Mouse (Mus musculus) heart, embryonic 12.5 days (tissue): ENCODE data around the gene Krt72. TPM values are rescaled to one million over a fixed set of nuclear protein-coding genes. Genes with fewer than 3 reads are reported as not detected.

Experiments
- ATAC-seq: fragments of 200-750 bp; cut with Nextera tagmentation; 2 replicates; pipeline ENCODE4 v1.8.0; 2017; ENCODE audit warnings: moderate TSS enrichment, moderate library complexity; ENCODE audit not compliant: insufficient number of reproducible peaks, low FRiP score
- H3K27ac ChIP-seq: fragments of 300-500 bp; sonication (generic); 2 replicates; pipeline ENCODE4 v1.5.1; 2016; ENCODE audit warnings: mild to moderate bottlenecking, moderate library complexity; ENCODE audit not compliant: poor library complexity, severe bottlenecking
- H3K27me3 ChIP-seq: fragments of 300-500 bp; sonication (generic); replicated peaks from 2 replicates; pipeline ENCODE4 v1.6.1; 2016; ENCODE audit warnings: mild to moderate bottlenecking, moderate library complexity
- H3K36me3 ChIP-seq: fragments of 300-500 bp; sonication (generic); 2 replicates; pipeline ENCODE4 v1.6.1; 2016; ENCODE audit warnings: mild to moderate bottlenecking, moderate library complexity
- H3K4me1 ChIP-seq: fragments of 300-500 bp; sonication (generic); replicated peaks from 2 replicates; pipeline ENCODE4 v1.6.1; 2016; ENCODE audit warnings: mild to moderate bottlenecking
- H3K4me2 ChIP-seq: fragments of 300-500 bp; sonication (generic); 2 replicates; pipeline ENCODE4 v1.6.1; 2016; ENCODE audit warnings: mild to moderate bottlenecking, moderate library complexity
- H3K4me3 ChIP-seq: fragments of 300-500 bp; sonication (generic); 2 replicates; pipeline ENCODE4 v1.5.1; 2016; ENCODE audit warnings: mild to moderate bottlenecking
- H3K9ac ChIP-seq: fragments of 300-500 bp; sonication (generic); 2 replicates; pipeline ENCODE4 v1.6.1; 2016; ENCODE audit warnings: mild to moderate bottlenecking, moderate library complexity
- H3K9me3 ChIP-seq: fragments of 300-500 bp; sonication (generic); replicated peaks from 2 replicates; pipeline ENCODE4 v1.6.1; 2016; ENCODE audit warnings: mild to moderate bottlenecking, moderate library complexity
- WGBS: fragments of 180-500 bp; shearing (Covaris S2); methylation state at CpG from one replicate; pipeline ENCODE4 v1.1.7; 2016; 5-methylcytosine and 5-hydroxymethylcytosine counted together
- polyA plus RNA-seq: library from polyadenylated mRNA; unstranded; fragments of >200 nt; fragmentation: Nextera tagmentation; extraction: Ambion mirVana; gene quantifications from 2 replicates; pipeline ENCODE4 v1.2.1, GENCODE M21; 2016

Krt72 gene
- polyA plus RNA-seq, 1 experiment from 2014 or later = not detected

DNA sequence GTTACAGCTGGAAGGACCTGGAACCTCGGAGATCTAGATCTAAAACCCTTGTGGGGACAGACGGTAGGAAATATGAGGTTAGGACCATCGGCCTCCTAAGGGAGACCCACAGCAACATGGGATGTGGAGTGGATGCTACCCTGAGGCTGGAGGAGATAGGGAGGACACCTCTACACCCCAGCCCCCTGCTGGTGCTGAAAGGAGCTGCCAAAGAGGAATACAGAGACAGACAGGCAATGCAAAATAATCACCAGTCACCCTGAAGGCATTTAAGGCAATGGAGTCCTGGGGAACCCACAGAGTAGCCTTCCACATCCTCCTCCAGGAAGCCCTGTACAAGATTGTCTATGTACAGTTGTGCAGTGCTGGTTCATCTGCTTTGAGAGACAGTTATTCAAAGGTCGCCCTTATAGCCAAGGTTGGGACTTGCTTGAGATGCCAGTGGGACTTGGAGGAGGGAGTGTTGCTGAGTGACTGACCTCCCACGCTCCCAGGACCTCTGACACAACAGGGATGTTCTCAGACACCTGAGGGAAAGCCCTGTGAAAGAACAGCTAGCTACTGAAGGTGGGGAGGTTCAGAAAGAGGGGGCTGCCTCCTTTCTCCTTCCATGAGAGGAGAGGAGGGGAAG, 14.1 kb downstream of the Krt72 start:
- 57% methylated on average over 5 of the region's 5 CpGs for WGBS

DNA sequence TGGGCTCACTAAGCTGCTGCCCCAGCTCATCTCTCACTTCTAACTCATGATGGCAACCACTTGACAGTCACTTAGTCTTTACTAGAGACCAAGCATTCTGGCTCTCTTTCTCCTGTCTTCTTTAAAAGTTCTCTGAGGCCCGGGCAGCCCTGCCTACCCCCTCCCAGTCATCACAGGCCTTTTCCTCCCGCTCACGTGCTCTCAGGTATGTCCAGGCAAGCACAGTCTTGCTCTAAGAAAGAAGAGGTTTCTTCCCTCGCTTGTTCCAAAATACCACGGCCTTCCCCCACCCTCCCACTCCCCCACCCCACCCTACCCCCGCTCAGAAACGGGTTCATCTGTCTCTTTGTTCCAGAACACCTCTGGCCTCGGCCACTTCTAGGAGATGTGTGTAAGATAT, 16.0 kb downstream of the Krt72 start:
- H3K27me3 ChIP-seq = peaks cover 77% of the 10 kb centered on the region
- H3K27ac ChIP-seq = no peak overlapping the region
- no peak for ATAC-seq
- H3K9ac ChIP-seq = no peak overlapping the region
- no peak overlapping the region for H3K4me3 ChIP-seq
- H3K4me2 ChIP-seq = no peak overlapping the region
- no peaks in the 10 kb centered on the region for H3K4me1 ChIP-seq
- 33% methylated on average over 8 of the region's 8 CpGs for WGBS
- no peaks in the 10 kb centered on the region for H3K9me3 ChIP-seq
- H3K36me3 ChIP-seq = no peaks in the 10 kb centered on the region

More for the DNA sequence above, 14.1 kb downstream of the Krt72 start:
- Histone ChIP-seq H3K36me3 (no peaks in the 10 kb centered on the region), H3K27me3 (peaks cover 68% of the 10 kb centered on the region), H3K4me2 (no peak overlapping the region), H3K27ac (no peak overlapping the region), H3K4me3 (no peak overlapping the region), H3K9me3 (no peaks in the 10 kb centered on the region), H3K9ac (no peak overlapping the region), H3K4me1 (no peaks in the 10 kb centered on the region)
- no peak for ATAC-seq

DNA sequence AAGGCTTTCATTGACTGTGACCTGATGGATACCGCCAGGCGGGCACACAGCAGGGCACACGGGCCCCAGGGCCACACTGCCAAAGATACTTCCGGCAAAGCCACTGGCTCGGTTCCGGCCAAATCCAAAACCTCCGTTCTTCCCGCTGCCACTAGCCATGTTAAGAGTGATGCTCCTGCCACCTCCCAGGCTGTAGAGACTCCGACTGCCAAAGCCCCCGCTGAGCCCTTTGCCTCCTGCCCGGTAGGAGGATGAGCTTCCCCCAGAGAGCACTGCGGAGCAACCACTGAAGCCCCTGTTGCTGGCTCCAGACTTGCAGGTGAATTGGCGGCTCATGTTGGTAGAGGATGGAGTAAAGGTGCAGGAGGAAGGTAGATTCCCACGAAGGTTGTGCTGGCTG, 43.5 kb downstream of the Krt72 start, which contains the start of gene Krt71:
Krt71 (minus strand) TSS at position 399 of the 400 bp plus-strand sequence.
- Histone ChIP-seq H3K4me2 (no peak within 1 kb of the TSS), H3K4me3 (no peak within 1 kb of the TSS), H3K27ac (no peak within 1 kb of the TSS), H3K4me1 (no peaks in the 10 kb centered on the region), H3K9ac (no peak within 1 kb of the TSS), H3K36me3 (no peaks in the 10 kb centered on the region), H3K9me3 (no peaks in the 10 kb centered on the region), H3K27me3 (peaks cover 34% of the 10 kb centered on the region)
- no peak for ATAC-seq
- WGBS = 51% methylated on average over 14 of the region's 14 CpGs

DNA sequence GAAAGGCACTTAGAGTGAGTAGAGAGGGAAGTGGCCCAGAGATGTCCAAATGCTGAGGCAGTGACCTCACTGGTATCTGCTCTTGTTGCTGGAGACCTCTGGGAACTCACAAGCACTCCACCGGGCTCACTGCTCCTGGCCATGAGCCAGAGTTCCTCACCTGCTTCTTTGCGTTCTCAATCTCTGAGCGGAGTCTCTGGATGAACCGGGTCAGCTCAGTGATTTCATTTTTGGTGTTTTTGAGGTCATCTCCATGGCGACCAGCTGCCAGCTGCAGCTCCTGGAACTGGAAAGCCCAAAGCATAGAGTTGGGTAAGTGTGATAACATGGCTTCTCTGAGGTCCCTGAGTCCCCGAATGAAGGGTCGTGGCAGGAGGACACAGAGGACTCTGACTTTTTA, 48.5 kb downstream of the Krt72 start:
- 76% methylated on average over 7 of the region's 7 CpGs for WGBS
- Histone ChIP-seq H3K36me3 (no peaks in the 10 kb centered on the region), H3K9me3 (no peaks in the 10 kb centered on the region), H3K4me3 (no peak overlapping the region), H3K4me1 (no peaks in the 10 kb centered on the region), H3K27ac (no peak overlapping the region), H3K27me3 (peaks cover 33% of the 10 kb centered on the region), H3K4me2 (no peak overlapping the region), H3K9ac (no peak overlapping the region)
- ATAC-seq = no peak

DNA sequence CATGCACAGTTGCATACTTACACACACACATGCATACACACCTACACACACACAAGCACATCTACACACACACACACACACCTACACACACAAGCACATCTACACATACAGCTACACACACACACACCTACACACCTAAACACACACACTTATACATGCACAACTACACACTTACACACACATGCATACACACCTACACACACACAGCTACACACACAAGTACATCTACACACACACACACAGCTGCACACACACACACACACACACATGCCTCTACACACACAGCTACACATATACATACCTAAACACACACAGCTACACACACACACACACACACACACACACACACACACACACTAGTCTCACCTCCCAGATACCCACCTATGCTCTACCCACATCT, 55.6 kb downstream of the Krt72 start:
- no peak for ATAC-seq
- Histone ChIP-seq H3K4me3 (no peak overlapping the region), H3K9me3 (no peaks in the 10 kb centered on the region), H3K4me2 (no peak overlapping the region), H3K36me3 (no peaks in the 10 kb centered on the region), H3K9ac (no peak overlapping the region), H3K27me3 (peaks cover 15% of the 10 kb centered on the region; the same call in 1 of the 2 replicates), H3K27ac (no peak overlapping the region), H3K4me1 (no peaks in the 10 kb centered on the region)

Other genes starting within 250 kb of the Krt72 start
- not detected in 2 replicates for gene Krt82, start 235.8 kb downstream of the Krt72 start, polyA plus RNA-seq
- gene Krt90, start 223.5 kb downstream of the Krt72 start, polyA plus RNA-seq = 0.06 and 0.28 TPM in 2 replicates
- not detected in 2 replicates for gene Krt75, start 212.6 kb downstream of the Krt72 start, polyA plus RNA-seq
- not detected in 2 replicates for gene Gm5414, start 158.3 kb downstream of the Krt72 start, polyA plus RNA-seq
- not detected in 2 replicates for gene Gm5478, start 139.1 kb downstream of the Krt72 start, polyA plus RNA-seq
- gene Krt6b, start 106.2 kb downstream of the Krt72 start, polyA plus RNA-seq = not detected in 2 replicates
- not detected in 2 replicates for gene Krt6a, start 92.2 kb downstream of the Krt72 start, polyA plus RNA-seq
- gene Krt5, start 73.6 kb downstream of the Krt72 start, polyA plus RNA-seq = 1.1 and 1.9 TPM in 2 replicates
- not detected in 2 replicates for gene Krt71, start 43.4 kb downstream of the Krt72 start, polyA plus RNA-seq
- gene Krt73, start 15.9 kb upstream of the Krt72 start, polyA plus RNA-seq = not detected in 2 replicates
- gene Krt2, start 31.7 kb upstream of the Krt72 start, polyA plus RNA-seq = not detected in 2 replicates
- 0.63 and 0.76 TPM in 2 replicates for gene Krt1, start 64.3 kb upstream of the Krt72 start, polyA plus RNA-seq
- gene Krt77, start 83.2 kb upstream of the Krt72 start, polyA plus RNA-seq = not detected in 2 replicates
- gene Krt76, start 106.5 kb upstream of the Krt72 start, polyA plus RNA-seq = not detected in 2 replicates
- gene Krt4, start 138.3 kb upstream of the Krt72 start, polyA plus RNA-seq = not detected in 2 replicates
- gene Krt79, start 153.9 kb upstream of the Krt72 start, polyA plus RNA-seq = 1.2 and 1.6 TPM in 2 replicates
- not detected in 2 replicates for gene Krt78, start 167.8 kb upstream of the Krt72 start, polyA plus RNA-seq
- gene Krt8, start 218.0 kb upstream of the Krt72 start, polyA plus RNA-seq = 20.1 and 27.2 TPM in 2 replicates
- 30.8 and 38.0 TPM in 2 replicates for gene Krt18, start 241.7 kb upstream of the Krt72 start, polyA plus RNA-seq